Mouse (Mus musculus) midbrain, postnatal 0 days (tissue): ENCODE data around the gene Pdzd2. TPM values are rescaled to one million over a fixed set of nuclear protein-coding genes. Genes with fewer than 3 reads are reported as not detected.

Source experiments
- ATAC-seq: fragments of 200-750 bp; cut with Nextera tagmentation; 2 replicates; pipeline ENCODE4 v1.8.0; 2017; ENCODE audit warnings: moderate number of reproducible peaks, mild to moderate bottlenecking, moderate TSS enrichment, moderate library complexity; ENCODE audit not compliant: low FRiP score
- DNase-seq: peaks from one replicate; pipeline ENCODE4 v3.0.0-alpha.2; 2015; ENCODE audit warnings: low spot score
- H3K27ac ChIP-seq: fragments of 300-500 bp; sonication (generic); 2 replicates; pipeline ENCODE4 v1.5.1; 2014; ENCODE audit warnings: low read depth, mild to moderate bottlenecking, low read length, mixed read lengths
- H3K27me3 ChIP-seq: fragments of 300-500 bp; sonication (generic); 2 replicates; pipeline ENCODE4 v1.6.1; 2014; ENCODE audit warnings: low read length, control low read depth, mixed read lengths; ENCODE audit not compliant: insufficient read depth
- H3K36me3 ChIP-seq: fragments of 300-500 bp; sonication (generic); 2 replicates; pipeline ENCODE4 v1.6.1; 2014; ENCODE audit warnings: low read length, control low read depth, mixed read lengths; ENCODE audit not compliant: insufficient read depth
- H3K4me1 ChIP-seq: fragments of 300-500 bp; sonication (generic); 2 replicates; pipeline ENCODE4 v1.6.1; 2014; ENCODE audit warnings: mild to moderate bottlenecking, control low read depth, antibody characterized with exemption, low read length, mixed read lengths; ENCODE audit not compliant: insufficient read depth
- H3K4me2 ChIP-seq: fragments of 300-500 bp; sonication (generic); 2 replicates; pipeline ENCODE4 v1.6.1; 2014; ENCODE audit warnings: low read depth, mild to moderate bottlenecking, low read length, mixed read lengths; ENCODE audit not compliant: poor library complexity, severe bottlenecking
- H3K4me3 ChIP-seq: fragments of 300-500 bp; sonication (generic); 2 replicates; pipeline ENCODE4 v1.5.1; 2014; ENCODE audit warnings: low read depth, mild to moderate bottlenecking, low read length, moderate library complexity
- H3K9ac ChIP-seq: fragments of 300-500 bp; sonication (generic); replicated peaks from 2 replicates; pipeline ENCODE4 v1.6.1; 2014; ENCODE audit warnings: mild to moderate bottlenecking, low read length, moderate library complexity, mixed read lengths; ENCODE audit not compliant: poor library complexity, severe bottlenecking
- H3K9me3 ChIP-seq: fragments of 300-500 bp; sonication (generic); 2 replicates; pipeline ENCODE4 v1.6.1; 2016; ENCODE audit warnings: low read length, control low read depth
- CTCF ChIP-seq: IDR thresholded peaks from 2 replicates; pipeline ENCODE4 v1.5.1; 2016; ENCODE audit warnings: antibody characterized with exemption, mild to moderate bottlenecking
- WGBS: fragments of 180-500 bp; shearing (Covaris S2); extraction: QIAGEN DNeasy Blood & Tissue Kit; methylation state at CpG from one replicate; pipeline ENCODE4 v1.1.7; 2014; 5-methylcytosine and 5-hydroxymethylcytosine counted together
- polyA plus RNA-seq: library from polyadenylated mRNA; unstranded; fragments of >200 nt; fragmentation: Nextera tagmentation; extraction: Ambion mirVana; gene quantifications from 2 replicates; pipeline ENCODE4 v1.2.1, GENCODE M21; 2015
- total RNA-seq: library from RNA; depleted of rRNA; stranded (reverse); fragments of >200 nt; gene quantifications from 2 replicates; pipeline ENCODE4 v1.2.3, GENCODE M21; 2014

Gene Pdzd2
- total and polyA plus RNA-seq, 2 experiments from 2014 or later: 15.8 to 29.8 TPM

DNA sequence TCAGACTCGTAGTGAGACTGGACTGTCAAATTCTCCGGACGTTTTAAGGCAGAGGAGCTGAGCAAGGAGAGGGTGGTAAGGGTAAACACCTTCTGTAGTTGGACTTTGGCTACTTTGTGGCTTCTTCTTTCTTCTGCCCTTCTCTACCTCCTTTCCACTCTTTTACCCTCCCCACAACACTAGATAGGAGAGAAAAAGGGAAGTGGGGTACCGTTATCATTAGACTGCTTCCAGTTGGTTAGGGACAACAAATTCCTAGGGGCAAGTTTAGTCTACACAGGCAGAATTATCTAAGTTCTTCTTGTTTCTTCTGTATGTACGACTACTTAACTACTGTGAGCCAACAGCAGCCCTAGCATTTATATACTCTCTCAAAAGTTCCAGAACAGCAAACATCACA, 334.1 kb downstream of the Pdzd2 start:
- Histone ChIP-seq H3K27me3 (no peaks in the 10 kb centered on the region), H3K4me2 (no peak overlapping the region), H3K4me3 (no peak overlapping the region), H3K9me3 (no peaks in the 10 kb centered on the region), H3K27ac (no peak overlapping the region), H3K36me3 (no peaks in the 10 kb centered on the region), H3K4me1 (no peaks in the 10 kb centered on the region), H3K9ac (no peak overlapping the region)
- DNase-seq: no peak
- TF ChIP-seq CTCF: no peak
- 91% methylated on average over 5 of the region's 5 CpGs for WGBS
- no peak for ATAC-seq

GRCm38 (mm10) chr15:12397032-12397431, 342.7 kb downstream of the Pdzd2 start:
- H3K9me3 ChIP-seq: no peaks in the 10 kb centered on the region
- TF ChIP-seq CTCF: no peak

GRCm38 (mm10) chr15:12394758-12395157, 345.0 kb downstream of the Pdzd2 start:
- 90% methylated on average over 10 of the region's 10 CpGs for WGBS
- ATAC-seq (no peak), DNase-seq (no peak)
- Histone ChIP-seq H3K9ac (no peak overlapping the region), H3K27me3 (no peaks in the 10 kb centered on the region), H3K4me3 (no peak overlapping the region), H3K36me3 (no peaks in the 10 kb centered on the region), H3K4me2 (no peak overlapping the region), H3K9me3 (no peaks in the 10 kb centered on the region), H3K27ac (no peak overlapping the region), H3K4me1 (no peaks in the 10 kb centered on the region)
- TF ChIP-seq CTCF: no peak

More at GRCm38 (mm10) chr15:12397032-12397431, 342.7 kb downstream of the Pdzd2 start:
- Histone ChIP-seq H3K36me3 (no peaks in the 10 kb centered on the region), H3K4me1 (no peaks in the 10 kb centered on the region), H3K4me2 (no peak overlapping the region), H3K27ac (no peak overlapping the region), H3K27me3 (no peaks in the 10 kb centered on the region), H3K4me3 (no peak overlapping the region), H3K9ac (no peak overlapping the region)
- ATAC-seq: no peak
- DNase-seq: no peak
- 81% methylated on average over 6 of the region's 6 CpGs for WGBS

- Histone ChIP-seq H3K36me3 (no peaks in the 10 kb centered on the region), H3K27ac (no peak overlapping the region), H3K4me2 (no peak overlapping the region), H3K4me1 (no peaks in the 10 kb centered on the region), H3K9ac (no peak overlapping the region), H3K27me3 (no peaks in the 10 kb centered on the region), H3K9me3 (no peaks in the 10 kb centered on the region), H3K4me3 (no peak overlapping the region)
- WGBS: 23% methylated on average over 15 of the region's 15 CpGs
- peak; percentile 32; the same call in 1 of the 2 replicates for ATAC-seq
- no peak for TF ChIP-seq CTCF
- no peak for DNase-seq
Observed at GRCm38 (mm10) chr15:12388726-12389489, 350.8 kb downstream of the Pdzd2 start.

DNA sequence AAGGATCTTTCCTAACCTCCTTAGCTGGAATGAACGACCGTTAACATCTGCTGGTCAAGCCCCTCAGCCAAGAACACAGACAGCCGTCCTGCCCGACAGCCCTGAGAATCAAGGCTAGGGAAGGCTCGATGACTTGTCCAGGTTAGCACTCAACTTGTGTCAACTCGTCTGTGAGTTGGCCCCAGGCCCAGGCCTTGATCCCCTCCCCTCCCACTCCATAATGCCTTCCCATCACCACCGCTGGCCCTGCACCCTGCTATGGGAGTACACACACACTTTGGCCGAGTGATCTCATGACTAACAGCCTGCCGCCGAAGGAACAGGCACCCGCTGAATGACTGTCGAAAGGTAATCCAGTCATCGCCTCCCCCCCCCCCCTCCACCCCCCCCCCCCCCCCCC, 355.0 kb downstream of the Pdzd2 start:
- Histone ChIP-seq H3K27me3 (no peaks in the 10 kb centered on the region), H3K36me3 (no peaks in the 10 kb centered on the region), H3K9ac (no peak overlapping the region), H3K4me3 (no peak overlapping the region), H3K9me3 (no peaks in the 10 kb centered on the region), H3K4me2 (no peak overlapping the region), H3K27ac (no peak overlapping the region), H3K4me1 (no peaks in the 10 kb centered on the region)
- ATAC-seq (no peak), DNase-seq (no peak)
- WGBS: 84% methylated on average over 13 of the region's 13 CpGs
- no peak for TF ChIP-seq CTCF

DNA sequence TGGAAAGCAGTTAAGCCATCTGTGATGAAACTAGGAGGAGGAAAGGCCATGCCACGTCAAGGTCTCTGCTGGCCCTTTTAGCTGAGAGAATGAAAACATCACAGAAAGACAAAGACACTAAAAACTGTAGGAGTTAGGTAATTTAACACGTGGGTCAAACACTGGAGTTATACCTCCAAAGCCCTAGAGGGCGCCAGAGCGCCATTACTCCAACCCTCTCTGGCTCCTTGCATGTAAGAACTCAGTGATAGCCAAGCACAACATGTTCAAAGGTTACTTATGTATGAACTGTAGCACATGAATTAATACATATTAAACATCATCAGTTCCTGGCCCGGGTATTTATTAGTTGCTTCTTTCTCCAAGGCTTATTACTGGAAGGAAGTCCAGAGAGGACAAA, 359.2 kb downstream of the Pdzd2 start:
- H3K9me3 ChIP-seq: no peaks in the 10 kb centered on the region
- H3K27ac ChIP-seq: no peak overlapping the region
- H3K4me2 ChIP-seq: no peak overlapping the region
- no peaks in the 10 kb centered on the region for H3K27me3 ChIP-seq
- no peak overlapping the region for H3K4me3 ChIP-seq
- DNase-seq (peak; percentile 54), ATAC-seq (no peak)
- no peak overlapping the region for H3K9ac ChIP-seq
- no peaks in the 10 kb centered on the region for H3K36me3 ChIP-seq
- H3K4me1 ChIP-seq: no peaks in the 10 kb centered on the region; the same call in 1 of the 2 replicates
- peak; percentile 63 for TF ChIP-seq CTCF
- WGBS: 56% methylated on average over 5 of the region's 5 CpGs
